Mouse (Mus musculus) cerebellum, adult (tissue): ENCODE results near the gene BC035947.
"Not testable (repeated sequence)": the region's sequence is repeated elsewhere in the genome, so short reads cannot be mapped to it uniquely, and the experiment has no call there.

Experiments
- ATAC-seq: cut with Nextera tagmentation; 2 replicates; pipeline ENCODE4 v1.9.2; 2017; ENCODE audit warnings: mild to moderate bottlenecking, moderate library complexity, mixed read lengths; ENCODE audit not compliant: insufficient number of reproducible peaks, low FRiP score, low TSS enrichment

BC035947 gene

GRCm38 (mm10) chr1:78502527-78502926 is 9.4 kb downstream of the BC035947 start:
- ATAC-seq, result no peak

DNA sequence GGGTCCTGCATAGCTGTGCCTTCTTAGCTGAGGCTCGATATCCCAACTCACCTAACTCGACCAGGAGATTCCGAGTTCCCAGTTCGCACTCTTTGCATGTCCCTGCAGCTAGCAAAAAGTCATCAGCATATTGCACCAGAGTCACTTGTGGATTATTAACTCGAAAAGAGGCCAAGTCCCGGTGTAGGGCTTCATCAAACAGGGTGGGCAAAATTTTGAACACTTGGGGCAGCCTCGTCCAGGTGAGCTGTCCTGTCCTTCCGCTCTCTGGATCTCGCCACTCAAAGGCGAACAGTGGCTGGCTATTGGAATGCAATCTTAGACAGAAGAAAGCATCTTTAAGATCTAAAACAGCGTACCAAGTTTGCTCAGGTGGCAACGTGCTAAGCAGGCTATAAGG is 10.1 kb downstream of the BC035947 start:
- not testable (repeated sequence) for ATAC-seq

DNA sequence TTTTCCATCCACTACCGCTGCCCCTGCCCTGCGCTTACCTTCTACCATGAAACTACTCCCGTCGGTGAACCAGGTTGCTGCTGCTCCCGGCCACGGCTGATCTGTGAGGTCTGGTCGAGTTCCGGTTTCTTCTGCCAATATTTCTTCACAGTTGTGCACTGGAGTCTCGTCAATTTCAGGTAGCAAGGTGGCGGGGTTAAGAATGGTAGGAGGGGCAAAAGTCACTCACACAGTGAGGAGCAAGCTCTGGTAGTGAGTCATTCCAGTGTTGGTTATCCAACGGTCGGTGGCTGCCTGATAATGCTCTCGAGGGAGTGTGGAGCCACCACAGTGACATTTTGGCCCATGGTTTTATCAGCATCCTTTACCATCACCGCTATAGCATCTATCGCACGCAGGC is 10.9 kb downstream of the BC035947 start:
- no peak for ATAC-seq

GRCm38 (mm10) chr1:78490143-78490542 is 21.8 kb downstream of the BC035947 start:
- ATAC-seq, result no peak

GRCm38 (mm10) chr1:78488752-78489492 is 23.0 kb downstream of the BC035947 start, which contains the start of gene Farsb:
Gene Farsb (minus strand): TSS chr1:78488897.
- peak; percentile 97 for ATAC-seq

DNA sequence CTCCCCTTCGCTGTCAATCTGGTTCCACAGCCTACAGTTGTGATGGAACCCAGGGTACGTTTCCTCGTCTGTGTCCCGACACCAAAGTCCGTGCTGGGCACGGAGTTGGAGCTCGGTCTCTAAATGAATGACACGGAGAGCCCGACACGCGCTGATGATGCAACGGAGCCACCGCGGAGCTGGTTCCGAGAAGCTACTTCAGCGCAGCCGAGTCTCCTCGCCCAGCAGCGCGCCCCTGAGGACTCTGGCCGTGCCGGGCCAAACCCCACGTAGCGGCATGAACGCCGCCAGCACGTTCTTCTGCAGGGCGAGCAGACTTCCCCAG is 23.6 kb downstream of the BC035947 start:
- no peak for ATAC-seq

DNA sequence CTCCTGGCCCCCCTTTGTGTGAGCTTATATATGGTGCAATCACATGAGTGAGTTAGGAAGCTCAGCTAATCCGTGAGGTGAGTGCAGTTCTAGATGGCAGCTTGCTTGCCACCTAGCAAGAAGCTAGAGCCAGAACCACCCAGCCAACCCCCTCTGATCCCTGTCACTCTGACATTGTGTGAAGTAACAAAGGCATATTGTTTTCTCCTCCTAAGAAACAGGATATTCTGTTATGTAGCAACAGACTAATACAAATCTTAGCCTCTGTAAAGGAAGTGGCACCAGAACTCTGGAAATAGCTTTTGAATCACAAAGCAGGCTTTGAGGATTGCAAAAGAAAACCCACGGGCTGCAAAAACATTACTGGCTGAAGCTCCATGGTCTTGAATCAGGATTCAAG is 27.6 kb downstream of the BC035947 start:
- no peak for ATAC-seq

DNA sequence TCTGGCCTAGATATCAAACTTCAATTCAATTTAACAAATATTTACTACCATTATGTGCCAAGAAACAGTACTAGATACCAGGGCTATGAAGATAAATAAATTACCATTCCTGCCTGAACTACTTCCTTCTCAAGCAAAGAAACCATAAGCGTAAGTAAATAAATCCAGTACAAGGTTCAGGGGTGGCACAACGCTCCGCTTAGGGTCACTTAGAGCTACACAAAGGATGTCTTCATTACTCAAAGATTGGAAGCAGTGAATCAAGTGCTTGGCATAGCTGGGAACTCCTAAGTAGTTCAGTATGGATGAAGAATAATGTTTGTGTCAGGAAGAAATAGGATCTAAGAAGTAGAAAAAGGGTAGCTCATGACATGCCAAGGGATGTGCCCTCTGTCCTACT is 28.5 kb downstream of the BC035947 start:
- no peak for ATAC-seq

DNA sequence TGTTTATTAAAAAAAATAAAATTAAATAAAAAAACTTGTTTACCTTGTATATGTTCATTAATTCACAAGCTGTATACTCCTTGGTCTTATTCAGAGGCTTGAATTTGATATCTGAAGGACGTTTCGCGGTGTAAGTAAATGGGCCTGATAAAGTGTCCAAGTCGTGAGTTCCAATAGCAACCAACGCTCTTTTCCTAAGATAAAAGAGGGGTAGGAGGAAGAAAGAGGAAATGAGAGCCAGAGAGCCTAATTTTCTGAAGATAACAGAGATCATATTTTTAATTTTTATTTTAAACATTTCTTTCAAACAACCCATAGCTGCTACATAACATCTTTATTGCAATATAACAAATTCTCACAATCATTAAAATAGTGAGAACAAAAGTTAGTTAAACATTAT is 39.5 kb downstream of the BC035947 start:
- ATAC-seq, result no peak

- no peak for ATAC-seq
These were observed 57.3 kb downstream of the BC035947 start for GRCm38 (mm10) chr1:78454659-78455058.

DNA sequence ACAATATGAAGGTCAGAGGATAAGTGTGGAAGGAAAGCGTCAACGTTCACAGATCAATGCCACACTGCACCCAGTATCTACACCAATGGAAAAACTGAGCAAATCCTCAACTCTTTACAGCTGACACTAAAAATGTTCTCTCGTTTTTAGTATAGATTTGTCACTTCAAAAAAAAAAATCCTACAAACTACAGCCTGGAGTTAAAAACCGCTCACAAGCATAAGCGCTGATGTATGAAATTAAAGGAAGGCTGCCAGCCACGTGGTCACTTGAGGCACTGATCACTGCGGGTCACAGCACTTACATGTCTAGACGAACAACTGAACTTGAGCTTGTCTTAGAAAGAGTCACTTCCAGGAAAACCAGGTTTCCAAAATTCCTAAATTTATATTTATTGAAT is 58.1 kb downstream of the BC035947 start:
- ATAC-seq, result no peak

- ATAC-seq, result no peak
These were observed 59.4 kb downstream of the BC035947 start for GRCm38 (mm10) chr1:78452544-78452943.

- no peak for ATAC-seq
These were observed 60.7 kb downstream of the BC035947 start for GRCm38 (mm10) chr1:78451070-78451854.

DNA sequence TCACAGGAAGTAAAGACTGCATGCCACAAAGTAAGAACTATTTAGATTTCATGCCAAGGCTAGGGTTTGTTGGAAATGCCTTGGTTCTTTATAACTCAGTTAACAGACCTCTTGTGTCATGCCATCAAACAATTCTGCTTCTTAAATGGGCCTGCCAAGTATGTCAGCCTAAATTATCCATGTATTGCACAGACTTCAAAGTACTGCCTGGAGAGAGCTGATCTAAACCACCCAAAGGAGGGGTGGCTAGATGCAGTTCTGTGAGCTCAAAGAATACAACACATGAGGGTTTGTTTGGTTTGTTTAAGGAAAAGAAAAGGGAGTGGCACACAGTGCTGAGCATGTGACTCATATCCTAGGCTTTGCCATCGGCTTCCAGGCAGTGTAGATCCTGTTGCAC is 63.9 kb downstream of the BC035947 start:
- no peak for ATAC-seq
